Mouse (Mus musculus) bone marrow, adult 2 months (tissue): ENCODE data around the gene Ltbp4.

ENCODE experiments used
- CTCF ChIP-seq: fragments of 200-500 bp; IDR thresholded peaks from 2 replicates; pipeline ENCODE4 v1.5.1; 2011; ENCODE audit warnings: low read length, control low read depth; ENCODE audit not compliant: control insufficient read depth, insufficient read depth
- POLR2A ChIP-seq: fragments of 200-500 bp; IDR thresholded peaks from 2 replicates; pipeline ENCODE4 v1.6.1; 2011; ENCODE audit warnings: low read depth, mild to moderate bottlenecking, control low read depth, low read length, borderline replicate concordance; ENCODE audit not compliant: control insufficient read depth

DNA sequence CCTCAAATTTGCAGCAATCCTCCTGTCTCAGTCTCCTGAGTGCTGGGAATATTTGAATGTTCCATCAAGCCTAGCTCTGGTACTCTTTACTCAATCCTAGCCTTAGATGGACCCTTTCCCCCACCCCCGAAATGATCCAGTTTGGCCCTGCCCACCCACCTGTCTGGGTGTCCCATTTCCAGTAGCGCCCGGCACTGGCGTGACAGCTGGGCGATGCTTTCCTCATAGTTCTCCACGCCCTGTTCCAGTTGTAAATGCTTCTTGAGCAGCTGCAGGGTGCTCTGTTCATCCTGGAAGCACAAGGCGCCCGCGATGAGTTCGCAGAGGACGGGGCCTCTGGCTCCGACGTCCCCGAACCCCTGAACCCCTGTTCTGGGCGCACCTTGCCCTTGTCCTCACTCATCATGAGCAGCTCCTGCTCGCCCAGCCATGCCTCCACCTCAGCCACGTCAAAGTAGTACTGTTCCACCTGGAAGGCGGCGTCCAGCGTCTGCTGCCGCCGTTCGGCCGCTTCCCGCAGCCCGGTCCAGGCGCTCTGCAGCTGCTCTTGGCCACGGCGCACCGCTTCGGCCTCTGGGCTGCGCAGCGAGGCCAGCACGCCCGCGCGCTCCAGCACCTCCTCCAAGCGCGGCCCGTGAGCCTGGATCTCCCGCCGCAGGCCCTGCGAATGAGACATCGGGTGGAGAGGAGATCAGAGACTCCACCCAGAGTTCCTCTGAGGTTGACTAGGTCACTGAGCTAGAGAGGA, 34.4 kb upstream of the Ltbp4 start:
- TF ChIP-seq CTCF: no peak
- TF ChIP-seq POLR2A: no peak
